Mouse (Mus musculus) kidney, adult 11 months (tissue): Measurements from ENCODE around the gene Fam24a.

ENCODE experiments used
- DNase-seq: peaks from one replicate; pipeline ENCODE4 v3.0.0; 2022

The Fam24a gene

DNA sequence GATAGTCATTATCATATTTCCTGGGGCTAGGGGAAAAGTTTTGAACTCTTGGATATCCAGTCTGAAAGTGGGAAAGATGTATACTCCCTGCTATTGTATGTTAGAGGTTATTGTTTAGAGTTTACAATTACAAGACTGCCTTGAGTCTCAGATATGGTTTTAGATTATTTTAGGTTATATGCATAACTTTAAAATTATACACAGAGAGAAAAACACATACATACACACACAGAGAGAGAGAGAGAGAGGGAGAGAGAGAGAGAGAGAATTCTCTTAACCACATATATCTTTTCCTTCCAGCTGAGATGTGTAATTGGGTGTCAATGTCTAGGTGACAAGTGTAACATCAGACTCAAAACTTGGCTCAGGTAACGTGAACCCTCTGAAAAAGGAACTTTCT is at the start of gene Fam24a:
Gene Fam24a (plus strand): TSS at position 301 of the 400 bp plus-strand sequence.
- no peak for DNase-seq

DNA sequence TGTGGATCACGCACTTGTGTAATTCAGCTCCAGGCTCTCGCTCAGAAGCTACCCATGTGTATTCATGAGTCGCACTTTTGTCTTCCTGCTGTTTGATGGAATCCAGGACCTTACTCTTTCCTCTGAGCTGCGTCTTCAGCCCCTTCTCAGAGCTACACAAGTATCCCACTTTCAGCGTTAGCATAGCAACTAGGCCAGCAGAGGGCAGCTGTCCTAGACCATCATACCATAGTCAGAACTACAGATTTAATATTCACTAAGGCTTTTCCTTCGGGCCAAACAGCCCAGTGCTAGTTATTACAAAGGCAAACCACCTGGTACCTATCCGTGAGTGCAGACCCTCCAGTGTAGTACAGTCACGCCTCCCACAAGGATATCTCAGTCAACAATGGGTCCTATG is 36.5 kb upstream of the Fam24a start:
- DNase-seq = no peak

DNA sequence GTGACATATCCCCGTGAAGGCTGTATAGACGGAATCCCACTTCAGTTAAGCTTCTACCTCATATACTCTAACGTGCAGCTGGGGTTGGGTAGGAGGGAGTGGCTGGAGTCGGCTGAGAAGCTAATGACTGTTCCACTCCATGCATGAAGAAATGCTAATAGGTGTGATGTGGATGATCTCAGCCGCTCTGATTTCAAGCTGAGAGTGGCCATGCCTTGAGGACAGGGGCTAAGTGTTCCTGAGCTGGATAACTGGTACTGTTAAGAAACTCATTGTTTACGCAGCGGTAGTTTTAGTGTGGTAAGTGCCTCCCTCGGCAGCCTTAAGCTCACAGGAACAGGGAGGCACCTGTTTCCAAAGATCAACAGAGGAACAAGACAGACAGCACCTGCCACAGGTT is 30.3 kb upstream of the Fam24a start:
- DNase-seq = no peak

DNA sequence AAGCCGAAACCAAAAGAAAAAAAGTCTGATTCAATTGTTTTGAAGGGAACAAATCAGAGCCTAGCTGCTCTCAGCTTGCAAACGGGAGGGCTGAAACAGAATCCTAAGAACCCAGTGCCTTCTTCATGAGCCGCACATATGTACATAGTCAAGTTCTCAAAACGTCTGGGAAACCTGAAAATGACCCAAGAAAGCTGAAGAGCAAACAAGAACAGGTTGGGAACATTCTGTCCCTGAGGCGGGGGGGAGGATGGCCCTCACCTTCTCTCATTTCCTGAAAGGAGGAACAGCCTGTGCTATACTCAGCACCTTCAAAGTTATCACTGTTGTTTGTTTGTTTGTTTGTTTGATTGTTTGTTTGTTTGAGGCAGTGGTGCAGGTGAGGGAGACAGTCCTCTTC is 26.9 kb upstream of the Fam24a start:
- DNase-seq = no peak

DNA sequence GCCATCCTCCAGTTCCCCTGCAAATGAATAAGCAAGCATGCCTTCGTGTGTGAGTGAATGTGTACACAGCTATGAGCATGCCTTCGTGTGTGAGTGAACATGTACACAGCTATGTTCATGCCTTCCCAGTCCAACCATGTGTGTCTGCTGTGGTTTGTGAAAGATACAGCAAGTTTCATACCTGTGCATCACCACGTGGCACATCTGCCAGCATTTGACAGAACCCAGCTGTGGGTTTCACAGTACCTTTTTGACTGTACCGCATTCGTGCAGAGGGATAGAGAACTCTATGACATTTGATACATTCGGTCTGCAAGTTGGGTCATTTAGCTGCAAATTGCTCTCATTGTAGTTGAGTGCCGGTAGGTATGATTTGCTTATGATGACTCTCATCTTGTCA is 19.2 kb upstream of the Fam24a start:
- no peak for DNase-seq

DNA sequence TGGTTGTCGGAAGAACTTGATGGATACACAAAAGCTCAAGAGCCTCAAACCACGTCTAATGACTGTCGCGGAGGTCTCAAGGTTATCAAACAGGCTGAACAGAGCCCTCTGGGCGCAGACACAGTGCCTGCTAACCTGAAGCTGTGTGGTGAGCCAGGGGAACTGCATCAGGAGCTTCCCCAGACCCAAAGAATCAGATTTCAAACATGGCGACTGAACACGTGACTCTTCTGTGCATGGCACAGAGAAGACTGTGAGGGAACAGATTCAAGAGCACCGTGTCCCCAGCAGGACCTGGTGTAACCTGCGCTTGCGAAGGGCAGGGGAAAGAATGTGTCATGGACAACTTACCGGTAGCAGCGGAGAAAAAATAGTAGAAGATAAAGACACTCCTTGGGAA is 16.1 kb upstream of the Fam24a start:
- no peak for DNase-seq

DNA sequence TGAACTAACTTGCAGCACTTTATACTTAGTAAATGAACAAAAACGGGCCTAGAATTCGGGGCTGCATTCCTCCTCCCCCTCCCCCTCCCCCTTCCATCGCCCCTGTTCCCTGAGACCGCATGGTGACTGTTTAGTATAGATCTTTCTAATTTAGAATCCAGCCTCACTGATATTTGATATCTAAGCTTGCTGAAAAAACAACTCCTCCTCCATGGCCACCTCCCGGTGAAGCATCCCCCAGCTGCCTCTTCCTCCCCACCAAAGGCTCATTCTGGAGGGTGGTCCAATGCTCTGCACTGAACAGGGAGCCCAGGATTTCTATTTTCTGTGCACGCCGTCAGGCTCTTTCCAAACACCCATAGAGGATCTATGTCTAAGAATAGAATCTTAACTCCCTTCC is 15.3 kb upstream of the Fam24a start:
- no peak for DNase-seq

DNA sequence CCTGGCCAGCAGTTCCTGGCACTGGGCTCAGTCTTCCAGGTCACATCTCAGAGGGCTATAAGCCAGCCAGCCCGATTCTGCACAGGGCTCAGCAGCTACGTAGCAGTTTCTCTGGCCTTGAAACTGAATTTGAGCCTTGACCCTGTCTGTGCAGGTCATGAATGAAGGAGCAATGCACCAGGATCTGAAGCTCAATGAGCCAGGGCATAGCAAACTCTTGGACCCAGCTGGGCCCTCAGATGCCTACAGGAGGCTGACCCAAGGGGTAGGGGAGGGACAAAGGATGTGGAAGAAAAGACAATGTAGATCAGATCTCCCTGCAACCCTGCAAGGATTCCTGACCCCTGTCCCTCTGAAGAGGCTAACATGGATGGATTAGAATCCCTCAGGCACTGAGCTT is 11.5 kb upstream of the Fam24a start, which contains the start of gene Cuzd1:
Gene Cuzd1 (minus strand): TSS at position 101 of the 400 bp plus-strand sequence.
- DNase-seq = no peak

DNA sequence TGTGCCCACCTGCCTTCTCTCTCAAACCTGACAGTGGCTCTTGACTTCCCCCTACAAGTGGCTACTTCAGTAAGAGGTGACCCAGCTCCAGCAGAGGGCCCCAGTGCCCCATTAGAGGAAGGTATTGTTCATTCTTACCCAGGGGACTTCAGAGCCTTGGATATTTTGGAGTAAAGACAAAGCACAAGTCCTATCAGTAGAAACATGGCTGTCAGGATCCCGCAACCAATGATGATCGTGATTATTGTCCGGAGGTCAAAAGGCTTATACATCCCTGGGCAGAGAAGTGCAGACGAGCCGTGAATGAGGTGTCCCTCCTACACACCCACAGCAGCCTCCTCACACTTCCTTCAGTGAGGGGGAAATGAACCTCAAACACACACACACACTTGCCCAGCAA is 6.6 kb upstream of the Fam24a start:
- no peak for DNase-seq

DNA sequence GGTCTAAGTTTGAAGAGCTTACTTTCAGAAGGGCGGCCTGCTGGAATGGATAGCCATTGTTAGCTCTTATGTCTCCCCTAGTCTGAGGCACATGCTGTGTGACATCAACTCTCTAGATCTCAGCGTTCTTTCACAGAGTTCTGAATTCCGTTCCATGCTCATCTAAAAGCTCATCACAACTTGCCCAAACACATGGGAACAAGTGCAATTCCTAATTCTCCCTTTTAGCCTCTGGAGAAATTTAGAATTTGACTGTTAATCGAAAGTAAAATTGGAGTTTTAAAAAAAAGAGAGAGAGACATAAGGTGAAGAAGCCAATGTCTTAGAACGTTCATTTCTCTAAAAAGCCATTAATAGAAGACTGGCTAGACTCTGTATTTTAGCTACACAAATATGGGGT is 4.2 kb upstream of the Fam24a start, which contains the start of gene Fam24b:
Gene Fam24b (minus strand): TSS at position 101 of the 400 bp plus-strand sequence.
- DNase-seq = no peak

DNA sequence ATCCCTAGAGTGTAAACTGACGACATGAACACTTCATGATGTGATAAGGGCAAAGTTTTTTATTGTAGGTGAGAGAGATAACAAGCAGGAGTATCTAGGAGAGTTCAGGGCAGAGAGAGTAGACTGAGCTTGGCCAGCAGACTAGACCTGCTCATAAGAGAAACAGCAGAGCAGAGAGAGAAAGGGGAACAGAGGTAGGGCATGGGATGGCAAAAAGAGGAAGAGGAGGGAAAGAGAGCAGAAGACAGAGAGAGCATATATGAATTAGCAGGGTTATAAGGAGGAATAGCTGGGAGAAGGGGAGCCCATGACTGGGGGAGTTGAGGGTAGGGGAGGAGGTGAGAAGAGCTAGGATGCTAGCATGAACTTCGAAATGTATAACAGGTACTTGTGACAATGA is 2.0 kb upstream of the Fam24a start:
- DNase-seq = no peak

DNA sequence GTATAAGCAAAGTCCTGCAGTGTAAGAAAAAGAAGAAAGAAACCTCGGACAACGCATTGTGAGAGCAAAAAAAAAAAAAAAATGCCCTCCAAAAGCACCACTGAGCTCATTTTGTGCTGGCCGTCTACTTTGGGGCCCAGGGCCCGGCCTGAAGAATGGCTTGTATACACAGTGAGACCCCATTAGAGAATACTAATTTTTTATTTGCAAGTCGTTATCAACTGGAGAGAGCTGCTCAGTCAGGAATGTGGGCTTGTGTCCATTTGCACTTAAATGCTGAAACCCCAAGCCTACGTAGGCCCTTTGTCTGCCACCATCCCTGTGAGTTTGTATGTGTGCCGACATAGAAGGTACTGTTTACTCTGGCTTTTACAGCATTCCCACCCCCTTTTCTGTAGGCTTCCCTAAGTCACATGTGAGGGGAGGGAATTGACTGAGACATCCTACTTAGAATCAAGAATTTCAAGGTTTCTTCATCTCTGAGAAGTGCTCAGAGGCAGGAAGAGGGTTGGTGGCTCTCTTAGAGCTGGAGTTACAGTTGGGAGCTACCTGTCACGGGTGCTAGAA is 3.9 kb downstream of the Fam24a start:
- no peak for DNase-seq

DNA sequence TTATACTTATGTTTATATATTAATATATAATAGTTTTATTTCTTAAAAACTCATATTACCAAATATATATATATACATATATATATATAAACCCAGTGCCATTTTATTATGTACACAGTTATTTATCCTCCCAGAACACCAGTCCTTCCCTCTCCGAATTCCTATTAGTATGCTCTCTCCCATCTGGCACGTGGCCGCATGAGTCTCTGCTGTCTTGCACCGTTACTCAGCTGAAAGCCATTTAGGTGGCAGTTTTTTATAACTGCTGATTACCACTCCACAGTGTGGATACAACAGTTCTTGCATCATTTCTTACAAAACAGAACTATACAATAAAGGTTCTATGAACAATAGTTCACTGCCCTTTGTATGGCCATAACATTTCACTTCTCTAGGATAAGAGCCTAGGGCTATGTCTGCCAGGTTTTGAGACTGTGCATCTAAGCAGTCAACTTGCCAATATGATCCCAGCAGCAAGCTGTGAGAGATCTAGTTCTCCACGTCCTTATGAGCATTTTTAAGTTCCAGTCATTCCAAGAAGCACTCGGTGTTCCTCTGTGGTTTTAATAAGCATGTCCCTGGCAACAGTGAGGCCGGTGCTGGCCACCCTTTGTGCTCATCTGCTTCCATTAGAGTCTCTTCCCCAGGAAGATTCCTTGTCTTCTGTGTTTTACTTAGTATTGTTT is 12.3 kb downstream of the Fam24a start:
- DNase-seq = no peak

DNA sequence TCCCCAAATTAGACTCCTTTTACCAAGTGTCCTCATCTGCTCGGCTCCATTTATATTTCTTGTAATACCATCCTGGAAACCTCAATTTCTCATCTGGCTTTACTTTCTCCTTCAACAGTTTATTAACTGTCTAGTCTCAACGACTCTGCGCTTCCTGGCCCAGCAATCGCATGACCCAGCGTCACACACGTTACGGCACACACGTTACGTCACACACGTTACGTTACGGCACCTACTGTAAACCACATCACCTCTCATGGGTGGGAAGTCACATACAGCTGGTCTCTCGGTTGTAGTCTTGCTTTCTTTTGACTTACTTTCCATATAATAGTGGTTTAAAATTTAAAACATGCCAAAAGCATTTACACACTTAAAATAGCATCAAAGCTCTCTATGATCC is 22.4 kb downstream of the Fam24a start:
- no peak for DNase-seq

DNA sequence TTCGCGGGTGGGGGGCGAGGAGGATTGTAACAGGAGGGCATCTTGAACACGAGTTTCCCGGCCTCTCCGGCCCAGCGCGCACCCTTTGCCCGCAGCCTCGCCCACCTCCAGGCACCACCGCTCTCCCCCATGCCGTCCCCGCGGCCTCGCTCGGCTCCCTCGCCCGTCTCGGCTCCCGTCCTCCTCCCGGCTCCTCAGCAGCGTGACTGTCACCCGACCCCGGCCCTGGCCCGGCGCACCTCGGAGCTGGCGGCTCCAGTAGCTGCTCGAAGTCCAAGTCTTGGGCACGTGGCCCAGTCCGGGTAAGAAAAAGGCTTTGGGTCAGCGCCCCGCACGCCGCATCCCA is 28.6 kb downstream of the Fam24a start:
- DNase-seq = no peak

DNA sequence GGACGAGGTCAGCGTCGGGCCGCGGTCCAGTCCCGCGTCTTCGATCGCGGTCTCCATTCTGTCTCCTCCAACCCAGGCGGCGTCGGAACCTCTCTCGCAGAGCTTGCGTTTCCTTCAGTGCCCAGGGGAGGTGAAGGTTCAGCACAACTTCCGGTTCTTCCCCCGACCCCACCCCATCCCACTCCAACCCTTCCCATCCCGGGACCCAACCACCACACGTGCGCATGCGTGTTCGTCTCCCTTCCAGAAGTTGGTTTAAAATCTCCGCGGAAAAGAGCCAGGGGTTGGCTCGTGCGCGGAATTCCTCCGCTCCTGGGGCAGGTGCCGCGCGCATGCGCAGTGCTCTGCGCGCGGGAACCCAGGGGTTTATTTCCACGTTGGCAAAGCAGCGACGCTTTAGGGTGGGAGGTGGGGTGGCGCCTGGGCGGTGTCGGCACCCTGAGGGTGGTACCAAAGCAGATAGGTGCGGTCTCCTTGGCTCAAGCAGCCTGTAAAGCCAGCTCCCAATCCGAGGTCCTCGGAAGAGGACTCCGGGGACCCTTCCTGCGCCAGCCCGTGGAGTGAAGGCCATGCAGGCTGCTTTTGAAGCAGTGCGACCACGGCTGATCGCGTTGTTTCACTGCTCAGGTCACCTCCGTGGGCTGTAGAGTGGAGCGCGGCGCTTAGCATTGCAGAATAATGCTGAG is 29.1 kb downstream of the Fam24a start, which contains the start of gene 2310057M21Rik:
Gene 2310057M21Rik (minus strand): TSS at position 145 of the 686 bp plus-strand sequence.
- DNase-seq = peak; percentile 96

DNA sequence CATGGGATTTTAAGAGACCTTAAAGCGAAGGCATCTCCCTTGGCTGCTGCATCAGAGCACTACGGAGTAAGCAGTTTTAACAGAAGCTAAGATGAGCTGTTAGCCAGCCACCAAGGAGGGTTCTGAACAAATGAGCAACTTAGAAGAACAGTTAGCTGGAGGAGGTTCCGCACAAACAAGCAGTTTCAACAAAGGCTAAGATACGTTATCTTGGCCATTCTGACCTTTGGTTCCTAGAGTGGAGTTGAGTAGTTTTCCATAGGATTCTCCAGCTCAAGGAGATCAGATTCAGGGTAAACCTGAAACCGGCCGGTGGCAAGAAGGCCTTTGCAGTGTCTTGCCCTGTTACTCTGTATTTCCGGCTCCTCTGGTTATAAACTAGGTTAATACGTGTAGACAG is 30.5 kb downstream of the Fam24a start:
- DNase-seq = no peak

DNA sequence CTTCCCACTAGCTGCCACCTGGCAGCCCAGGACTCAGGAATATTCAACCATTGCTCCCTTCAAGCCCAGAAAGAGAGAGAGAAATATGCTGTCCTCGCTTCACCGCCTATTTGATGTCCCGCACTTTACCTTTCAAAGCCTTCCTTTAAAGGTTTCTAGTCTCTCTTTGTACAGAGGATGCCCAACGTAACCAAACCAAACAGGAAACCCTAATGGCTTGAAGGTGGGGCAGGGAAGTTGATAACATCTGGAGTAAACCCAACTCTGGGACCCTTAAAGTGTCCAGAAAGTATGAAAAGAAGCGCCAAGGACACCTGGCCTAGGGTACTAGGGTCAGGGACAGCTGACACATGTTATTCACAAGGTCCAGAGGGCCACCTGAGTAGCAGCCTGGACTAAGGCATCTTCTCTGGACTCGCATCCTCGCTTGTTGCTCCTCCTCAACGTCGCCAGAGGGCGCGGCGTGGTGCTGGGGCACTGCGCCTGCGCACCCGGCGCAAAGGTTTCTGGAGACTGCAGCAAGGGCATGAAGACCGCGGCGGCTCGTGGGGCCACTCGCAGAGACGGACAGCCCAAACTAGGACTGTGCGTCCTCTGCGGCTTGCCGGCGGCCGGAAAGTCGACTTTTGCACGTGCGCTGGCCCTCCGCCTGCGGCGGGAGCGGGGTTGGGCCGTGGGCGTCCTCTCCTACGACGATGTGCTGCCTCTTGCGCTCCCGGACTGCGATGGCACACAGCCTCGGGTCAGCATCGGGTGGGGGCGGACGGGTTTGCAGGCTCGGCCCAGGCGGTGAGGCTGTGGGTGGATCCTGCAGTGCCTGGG is 37.2 kb downstream of the Fam24a start, which contains the start of gene Pstk:
Gene Pstk (plus strand): TSS at position 494 of the 822 bp plus-strand sequence.
- DNase-seq = peak; percentile 91

DNA sequence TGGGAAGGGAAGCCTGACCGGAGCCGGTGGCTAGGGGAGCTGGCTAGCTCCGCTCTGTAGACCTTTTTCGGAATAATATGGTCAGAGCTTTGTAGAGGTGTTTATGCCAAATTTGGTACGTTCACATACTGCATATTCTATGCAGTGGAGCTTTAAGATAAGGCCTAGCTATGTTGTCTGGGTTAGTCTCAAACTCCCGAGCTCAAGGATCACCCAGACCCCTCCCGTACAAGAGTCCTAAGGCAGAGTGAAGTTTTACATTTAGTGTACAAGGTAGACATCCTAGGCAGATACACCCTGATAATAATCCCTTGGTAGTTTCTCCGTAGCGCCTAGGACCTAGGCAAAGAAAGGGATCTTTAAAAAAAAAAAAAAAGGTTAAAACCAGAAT is 37.8 kb downstream of the Fam24a start:
- no peak for DNase-seq

DNA sequence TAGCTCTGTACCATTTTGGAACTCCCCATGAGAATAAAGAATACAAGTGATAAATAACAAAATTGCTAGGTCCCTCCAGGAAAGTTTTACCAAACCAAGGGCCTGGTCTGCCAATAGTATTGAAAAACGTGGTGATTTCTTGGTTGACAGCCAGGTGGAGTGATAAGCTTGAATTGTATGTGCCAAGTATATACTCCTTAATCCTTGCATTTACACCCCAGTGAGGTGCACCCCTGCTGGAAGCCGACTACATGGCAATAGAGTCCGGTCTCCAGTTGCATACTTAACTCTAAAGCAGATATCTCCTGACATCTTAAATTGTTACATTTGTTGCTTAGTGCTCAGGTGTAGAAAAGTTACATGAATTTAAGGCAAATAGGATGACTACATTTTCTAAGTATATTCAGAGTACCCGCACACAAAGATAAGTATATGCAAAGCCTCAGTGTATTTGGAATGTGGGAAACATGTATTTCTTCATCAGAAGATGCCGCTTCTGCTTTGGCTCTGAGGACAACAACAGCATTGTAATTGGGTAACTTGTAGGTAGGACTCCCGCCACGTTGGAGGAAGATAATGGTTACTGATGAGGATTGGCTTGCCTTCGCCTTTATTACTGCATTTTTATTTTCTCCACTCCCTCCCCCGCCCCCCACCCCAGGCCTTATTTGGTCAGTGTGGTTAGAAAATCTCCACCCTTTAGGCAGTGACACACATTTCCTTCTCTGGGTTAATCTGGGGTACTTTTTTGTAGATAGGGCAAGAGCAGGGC is 38.4 kb downstream of the Fam24a start:
- no peak for DNase-seq
